Mouse (Mus musculus): ENCODE data around the gene Tnrc6a. TPM values are rescaled to one million over a fixed set of nuclear protein-coding genes. Genes with fewer than 3 reads are reported as not detected.

Tnrc6a gene
- total RNA-seq, 4 experiments from 2014 or later, result 58.1 to 64.8 (median 60.8) TPM

- DNase-seq (ENCODE audit: low spot score in 2 of 2), result no peak
Observed at GRCm38 (mm10) chr7:123235449-123235848, 111.8 kb downstream of the Tnrc6a start.

- DNase-seq (ENCODE audit: low spot score in 2 of 2), result no peak
Observed at GRCm38 (mm10) chr7:123238621-123239020, 114.9 kb downstream of the Tnrc6a start.

GRCm38 (mm10) chr7:123240064-123240463 lies 116.4 kb downstream of the Tnrc6a start:
- no peak for DNase-seq (ENCODE audit: low spot score in 2 of 2)

GRCm38 (mm10) chr7:123242241-123242640 lies 118.6 kb downstream of the Tnrc6a start:
- DNase-seq (ENCODE audit: low spot score in 2 of 2), result no peak

GRCm38 (mm10) chr7:123244833-123245232 lies 121.1 kb downstream of the Tnrc6a start:
- DNase-seq (ENCODE audit: low spot score in 2 of 2), result no peak

Other genes with a start within 250 kb of the Tnrc6a start
- 10 to 100 TPM; 63.1 to 71.0 (median 67.6) TPM for gene Rbbp6, start 158.2 kb upstream of the Tnrc6a start, total RNA-seq (2022)
- gene Slc5a11, start 90.9 kb downstream of the Tnrc6a start, total RNA-seq (2022), result 1 to 10 TPM in 3 of 4 experiments, under 1 TPM in 1; 0.62 to 3.3 (median 1.3) TPM
- 10 to 100 TPM; 79.7 to 96.9 (median 88.7) TPM for gene Lcmt1, start 245.9 kb downstream of the Tnrc6a start, total RNA-seq (2022)
- 10 to 100 TPM; 27.6 to 42.0 (median 35.2) TPM for gene Arhgap17, start 246.0 kb downstream of the Tnrc6a start, total RNA-seq (2022)